Mouse (Mus musculus) small intestine, adult 2 months (tissue): ENCODE data around the gene Zmiz2.

ENCODE experiments used
- CTCF ChIP-seq: fragments of 200-500 bp; IDR thresholded peaks from 2 replicates; pipeline ENCODE4 v1.5.1; 2012; ENCODE audit warnings: low read depth, mild to moderate bottlenecking, control low read depth, inconsistent platforms, low read length, moderate library complexity, mixed read lengths; ENCODE audit not compliant: insufficient replicate concordance, insufficient read length; ENCODE audit errors: extremely low read depth
- POLR2A ChIP-seq: fragments of 200-500 bp; IDR thresholded peaks from 2 replicates; pipeline ENCODE4 v1.6.1; 2012; ENCODE audit warnings: low read depth, mild to moderate bottlenecking, control low read depth, inconsistent platforms, low read length, moderate library complexity

- TF ChIP-seq CTCF: no peak
- TF ChIP-seq POLR2A: no peak
Observed at GRCm38 (mm10) chr11:6417069-6417468, 28.2 kb downstream of the Zmiz2 start.
